Mouse (Mus musculus) urinary bladder, postnatal 0 days (tissue): ENCODE data around the gene Nppa. TPM values are rescaled to one million over a fixed set of nuclear protein-coding genes. Genes with fewer than 3 reads are reported as not detected.

ENCODE experiments used
- polyA plus RNA-seq: library from polyadenylated mRNA; unstranded; fragments of >200 nt; fragmentation: Nextera tagmentation; extraction: Ambion mirVana; gene quantifications from 2 replicates; pipeline ENCODE4 v1.2.1, GENCODE M21; 2015

The Nppa gene
- polyA plus RNA-seq, result 6.0 and 7.2 TPM in 2 replicates

GRCm38 (mm10) chr4:148000202-148000772 lies at the start of gene Nppa:
Nppa (plus strand) TSS chr4:148000722.

GRCm38 (mm10) chr4:147985205-147986132 lies 15.1 kb upstream of the Nppa start, which contains the start of gene Nppb:
Nppb (plus strand) TSS chr4:147985788.

GRCm38 (mm10) chr4:148038600-148039253 lies 38.2 kb downstream of the Nppa start, which contains the start of the genes Clcn6 and Mthfr:
Clcn6 (minus strand) TSS chr4:148038821.
Mthfr (plus strand) TSS chr4:148039077.

Other genes starting within 250 kb of the Nppa start
- gene Zfp984, start 190.9 kb upstream of the Nppa start, polyA plus RNA-seq, result 4.3 and 5.0 TPM in 2 replicates
- 2.9 and 4.2 TPM in 2 replicates for gene Zfp933, start 152.4 kb upstream of the Nppa start, polyA plus RNA-seq
- gene Miip, start 131.9 kb upstream of the Nppa start, polyA plus RNA-seq, result 12.1 and 14.6 TPM in 2 replicates
- gene Fv1, start 131.7 kb upstream of the Nppa start, polyA plus RNA-seq, result 2.0 and 2.2 TPM in 2 replicates
- 49.5 and 53.2 TPM in 2 replicates for gene Mfn2, start 96.0 kb upstream of the Nppa start, polyA plus RNA-seq
- gene Plod1, start 64.0 kb upstream of the Nppa start, polyA plus RNA-seq, result 53.7 and 59.1 TPM in 2 replicates
- 12.4 and 13.0 TPM in 2 replicates for gene 2510039O18Rik, start 59.8 kb upstream of the Nppa start, polyA plus RNA-seq
- 0.77 and 1.00 TPM in 2 replicates for gene Nppb, start 14.9 kb upstream of the Nppa start, polyA plus RNA-seq
- gene Clcn6, start 38.1 kb downstream of the Nppa start, polyA plus RNA-seq, result 3.5 and 4.7 TPM in 2 replicates
- 15.8 and 16.7 TPM in 2 replicates for gene Mthfr, start 38.4 kb downstream of the Nppa start, polyA plus RNA-seq
- gene Agtrap, start 87.3 kb downstream of the Nppa start, polyA plus RNA-seq, result 21.2 and 23.5 TPM in 2 replicates
- 27.9 and 29.9 TPM in 2 replicates for gene Mad2l2, start 129.7 kb downstream of the Nppa start, polyA plus RNA-seq
- 0.02 TPM in 1 of 2 replicates, not detected in the other for gene Draxin, start 130.0 kb downstream of the Nppa start, polyA plus RNA-seq
- 46.5 and 50.5 TPM in 2 replicates for gene Fbxo6, start 151.4 kb downstream of the Nppa start, polyA plus RNA-seq
- gene Fbxo44, start 159.8 kb downstream of the Nppa start, polyA plus RNA-seq, result 3.2 and 3.7 TPM in 2 replicates
- gene Fbxo2, start 159.9 kb downstream of the Nppa start, polyA plus RNA-seq, result 1.5 and 1.9 TPM in 2 replicates